Mouse (Mus musculus): ENCODE measurements around the gene Atg5. TPM values are rescaled to one million over a fixed set of nuclear protein-coding genes. Genes with fewer than 3 reads are reported as not detected.
A peak's percentile ranks its signal among the peaks of the same experiment; 100 is the strongest.

Atg5 gene
- polyA plus RNA-seq, 1 experiment from 2014 or later, result 16.8 TPM

- H3K4me2 ChIP-seq (ENCODE audit: low read depth, low read length), result no peak overlapping the region
- H3K9ac ChIP-seq (ENCODE audit: low read depth, low read length), result no peak overlapping the region
- peaks cover 7% of the 10 kb centered on the region for H3K4me1 ChIP-seq (ENCODE audit: control insufficient read depth, low read depth, low read length)
- no peak for ATAC-seq (ENCODE audit: low read depth)
- H3K27ac ChIP-seq (ENCODE audit: low read length), result no peak overlapping the region
- H3K4me3 ChIP-seq (ENCODE audit: low read depth, low read length), result no peak overlapping the region
- no peaks in the 10 kb centered on the region for H3K36me3 ChIP-seq (ENCODE audit: control insufficient read depth, insufficient read depth)
- H3K27me3 ChIP-seq (ENCODE audit: control insufficient read depth, insufficient read depth, low read depth, low read length), result no peaks in the 10 kb centered on the region
- H3K9me3 ChIP-seq (replicated peaks; ENCODE audit: control insufficient read depth, low read length), result no peaks in the 10 kb centered on the region
- 63% methylated on average over 12 of the region's 13 CpGs for WGBS (ENCODE audit: insufficient replicate concordance)
These were observed 100.4 kb downstream of the Atg5 start for GRCm38 (mm10) chr10:44368596-44368995.

DNA sequence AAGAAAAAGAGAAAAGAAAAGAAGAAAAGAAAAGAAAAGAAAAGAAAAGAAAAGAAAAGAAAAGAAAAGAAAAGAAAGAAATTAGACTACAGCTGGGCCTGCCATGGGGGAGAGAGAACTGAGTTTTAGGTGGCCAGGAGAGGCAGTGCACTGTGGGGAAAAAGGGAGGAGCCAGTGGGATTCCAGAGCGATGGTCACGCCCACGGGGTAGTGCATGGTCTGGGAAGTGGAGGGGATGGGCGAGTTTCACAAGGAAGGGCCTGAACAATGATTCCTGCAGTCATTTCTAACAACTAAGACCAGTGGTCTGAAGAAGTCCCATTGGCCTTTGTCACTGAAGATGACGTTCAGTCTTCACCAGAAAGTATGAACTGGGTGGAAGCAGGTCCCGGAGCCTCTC, 102.5 kb downstream of the Atg5 start:
- H3K27me3 ChIP-seq (ENCODE audit: control insufficient read depth, insufficient read depth, low read depth, low read length), result no peaks in the 10 kb centered on the region
- H3K4me3 ChIP-seq (ENCODE audit: low read depth, low read length), result no peak overlapping the region
- peaks cover 13% of the 10 kb centered on the region for H3K4me1 ChIP-seq (ENCODE audit: control insufficient read depth, low read depth, low read length)
- H3K27ac ChIP-seq (ENCODE audit: low read length), result no peak overlapping the region
- H3K4me2 ChIP-seq (ENCODE audit: low read depth, low read length), result no peak overlapping the region
- H3K9me3 ChIP-seq (replicated peaks; ENCODE audit: control insufficient read depth, low read length), result no peaks in the 10 kb centered on the region
- H3K9ac ChIP-seq (ENCODE audit: low read depth, low read length), result no peak overlapping the region
- H3K36me3 ChIP-seq (ENCODE audit: control insufficient read depth, insufficient read depth), result no peaks in the 10 kb centered on the region
- WGBS (ENCODE audit: insufficient replicate concordance), result 70% methylated on average over 6 of the region's 6 CpGs
- ATAC-seq (ENCODE audit: low read depth), result no peak

DNA sequence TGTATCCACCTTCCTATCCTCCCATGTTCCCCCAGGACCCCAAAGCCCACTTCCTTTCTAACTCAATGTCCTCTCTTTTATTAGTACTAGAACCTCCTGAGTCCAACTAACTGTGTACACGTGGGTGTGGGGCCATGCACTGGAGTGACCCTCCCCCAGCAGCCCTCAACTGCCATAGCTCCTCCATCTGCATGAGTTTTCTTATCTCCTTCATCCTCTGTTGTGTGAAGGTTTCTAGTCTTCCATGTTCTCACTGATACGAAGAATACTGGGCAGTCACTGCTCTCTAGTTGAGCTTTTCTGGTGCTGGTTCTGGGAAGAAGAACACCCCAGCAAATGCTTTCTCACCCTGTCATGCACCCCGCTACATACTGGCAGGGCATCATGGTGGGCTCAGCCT, 104.1 kb downstream of the Atg5 start:
- Histone ChIP-seq H3K27ac (ENCODE audit: low read length) (no peak overlapping the region), H3K4me1 (ENCODE audit: control insufficient read depth, low read depth, low read length) (peaks cover 13% of the 10 kb centered on the region), H3K4me3 (ENCODE audit: low read depth, low read length) (no peak overlapping the region), H3K9ac (ENCODE audit: low read depth, low read length) (no peak overlapping the region), H3K9me3 (replicated peaks; ENCODE audit: control insufficient read depth, low read length) (no peaks in the 10 kb centered on the region), H3K27me3 (ENCODE audit: control insufficient read depth, insufficient read depth, low read depth, low read length) (no peaks in the 10 kb centered on the region), H3K36me3 (ENCODE audit: control insufficient read depth, insufficient read depth) (no peaks in the 10 kb centered on the region), H3K4me2 (ENCODE audit: low read depth, low read length) (no peak overlapping the region)
- WGBS (ENCODE audit: insufficient replicate concordance), result 21% methylated on average over 3 of the region's 3 CpGs
- ATAC-seq (ENCODE audit: low read depth), result peak; percentile 77

DNA sequence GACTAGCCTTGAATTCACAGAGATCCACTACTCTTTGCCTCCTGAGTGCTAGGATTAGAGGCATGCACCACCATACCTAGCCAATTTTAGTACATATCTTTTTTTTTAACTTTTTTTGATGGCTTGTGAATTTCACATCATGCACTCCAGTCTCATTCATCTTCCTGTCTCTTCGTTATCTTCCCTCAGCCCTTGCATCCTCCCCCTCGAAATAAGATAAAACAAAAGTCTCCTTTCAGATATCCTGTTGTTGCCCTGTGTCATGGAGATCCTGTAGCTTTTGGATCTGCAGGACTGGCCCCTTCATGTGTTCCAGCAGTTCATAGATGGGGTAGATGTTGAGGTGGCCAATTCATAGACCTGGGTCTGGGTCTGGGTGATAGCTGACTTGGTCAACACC, 106.5 kb downstream of the Atg5 start:
- H3K27ac ChIP-seq (ENCODE audit: low read length), result no peak overlapping the region
- no peak for ATAC-seq (ENCODE audit: low read depth)
- no peak overlapping the region for H3K4me2 ChIP-seq (ENCODE audit: low read depth, low read length)
- H3K9me3 ChIP-seq (replicated peaks; ENCODE audit: control insufficient read depth, low read length), result no peaks in the 10 kb centered on the region
- H3K4me3 ChIP-seq (ENCODE audit: low read depth, low read length), result no peak overlapping the region
- H3K36me3 ChIP-seq (ENCODE audit: control insufficient read depth, insufficient read depth), result no peaks in the 10 kb centered on the region
- H3K4me1 ChIP-seq (ENCODE audit: control insufficient read depth, low read depth, low read length), result peaks cover 13% of the 10 kb centered on the region
- H3K27me3 ChIP-seq (ENCODE audit: control insufficient read depth, insufficient read depth, low read depth, low read length), result no peaks in the 10 kb centered on the region
- 25% methylated on average over 2 of the region's 2 CpGs for WGBS (ENCODE audit: insufficient replicate concordance)
- no peak overlapping the region for H3K9ac ChIP-seq (ENCODE audit: low read depth, low read length)

DNA sequence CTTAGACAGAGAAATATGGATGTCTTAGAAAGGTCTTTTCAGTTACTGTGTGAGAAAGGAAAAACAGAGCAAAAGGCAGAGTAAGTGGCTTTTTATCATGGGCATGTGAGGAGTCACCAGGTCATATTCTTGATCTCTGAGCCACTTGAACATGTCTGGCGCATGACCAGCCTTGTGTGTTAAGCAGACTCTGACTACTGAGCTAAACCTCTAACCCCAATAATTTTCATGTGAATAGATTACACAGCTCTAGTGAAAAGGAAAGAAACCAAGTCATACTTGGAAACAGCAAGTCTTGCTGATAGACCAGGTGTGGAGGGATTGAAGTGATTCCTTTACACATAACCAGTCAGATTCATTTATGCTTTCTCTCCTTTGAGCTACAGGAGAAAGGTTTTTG, 107.3 kb downstream of the Atg5 start:
- no peaks in the 10 kb centered on the region for H3K36me3 ChIP-seq (ENCODE audit: control insufficient read depth, insufficient read depth)
- no peak overlapping the region for H3K4me2 ChIP-seq (ENCODE audit: low read depth, low read length)
- no peak for ATAC-seq (ENCODE audit: low read depth)
- no peak overlapping the region for H3K27ac ChIP-seq (ENCODE audit: low read length)
- no peak overlapping the region for H3K4me3 ChIP-seq (ENCODE audit: low read depth, low read length)
- H3K27me3 ChIP-seq (ENCODE audit: control insufficient read depth, insufficient read depth, low read depth, low read length), result no peaks in the 10 kb centered on the region
- no peak overlapping the region for H3K9ac ChIP-seq (ENCODE audit: low read depth, low read length)
- H3K9me3 ChIP-seq (replicated peaks; ENCODE audit: control insufficient read depth, low read length), result no peaks in the 10 kb centered on the region
- peaks cover 13% of the 10 kb centered on the region for H3K4me1 ChIP-seq (ENCODE audit: control insufficient read depth, low read depth, low read length)
- 91% methylated on average over 1 of the region's 1 CpGs for WGBS (ENCODE audit: insufficient replicate concordance)

GRCm38 (mm10) chr10:44377821-44378220, 109.7 kb downstream of the Atg5 start:
- no peak overlapping the region for H3K27ac ChIP-seq (ENCODE audit: low read length)
- ATAC-seq (ENCODE audit: low read depth), result no peak

DNA sequence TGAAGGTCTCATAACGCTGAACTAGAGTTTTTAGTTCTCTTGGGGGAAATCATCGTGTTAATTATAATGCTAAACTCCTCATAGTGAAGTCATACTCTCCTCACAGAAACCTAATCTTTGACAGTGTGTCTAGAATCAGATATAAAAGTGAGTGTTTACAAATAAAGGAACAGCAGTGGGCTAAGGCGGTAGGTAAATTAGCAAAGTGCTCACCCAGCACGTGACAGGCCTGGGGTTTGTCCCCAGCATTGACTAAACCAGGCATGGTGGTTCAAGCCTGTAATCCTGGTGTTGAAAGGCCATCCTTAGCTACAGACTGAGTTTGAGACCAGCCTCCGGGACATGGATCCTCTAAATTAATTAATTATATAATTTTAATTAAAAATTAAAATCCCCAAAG, 110.2 kb downstream of the Atg5 start:
- 70% methylated on average over 5 of the region's 5 CpGs for WGBS (ENCODE audit: insufficient replicate concordance)
- no peak for ATAC-seq (ENCODE audit: low read depth)
- H3K9me3 ChIP-seq (replicated peaks; ENCODE audit: control insufficient read depth, low read length), result no peaks in the 10 kb centered on the region
- no peak overlapping the region for H3K4me3 ChIP-seq (ENCODE audit: low read depth, low read length)
- H3K27ac ChIP-seq (ENCODE audit: low read length), result no peak overlapping the region
- no peaks in the 10 kb centered on the region for H3K36me3 ChIP-seq (ENCODE audit: control insufficient read depth, insufficient read depth)
- peaks cover 9% of the 10 kb centered on the region for H3K4me1 ChIP-seq (ENCODE audit: control insufficient read depth, low read depth, low read length)
- H3K4me2 ChIP-seq (ENCODE audit: low read depth, low read length), result no peak overlapping the region
- H3K9ac ChIP-seq (ENCODE audit: low read depth, low read length), result no peak overlapping the region
- H3K27me3 ChIP-seq (ENCODE audit: control insufficient read depth, insufficient read depth, low read depth, low read length), result no peaks in the 10 kb centered on the region

More at GRCm38 (mm10) chr10:44377821-44378220, 109.7 kb downstream of the Atg5 start:
- Histone ChIP-seq H3K4me2 (ENCODE audit: low read depth, low read length) (no peak overlapping the region), H3K4me1 (ENCODE audit: control insufficient read depth, low read depth, low read length) (peaks cover 11% of the 10 kb centered on the region), H3K36me3 (ENCODE audit: control insufficient read depth, insufficient read depth) (no peaks in the 10 kb centered on the region), H3K27me3 (ENCODE audit: control insufficient read depth, insufficient read depth, low read depth, low read length) (no peaks in the 10 kb centered on the region), H3K9ac (ENCODE audit: low read depth, low read length) (no peak overlapping the region), H3K4me3 (ENCODE audit: low read depth, low read length) (no peak overlapping the region), H3K9me3 (replicated peaks; ENCODE audit: control insufficient read depth, low read length) (no peaks in the 10 kb centered on the region)
- 38% methylated on average over 5 of the region's 5 CpGs for WGBS (ENCODE audit: insufficient replicate concordance)

DNA sequence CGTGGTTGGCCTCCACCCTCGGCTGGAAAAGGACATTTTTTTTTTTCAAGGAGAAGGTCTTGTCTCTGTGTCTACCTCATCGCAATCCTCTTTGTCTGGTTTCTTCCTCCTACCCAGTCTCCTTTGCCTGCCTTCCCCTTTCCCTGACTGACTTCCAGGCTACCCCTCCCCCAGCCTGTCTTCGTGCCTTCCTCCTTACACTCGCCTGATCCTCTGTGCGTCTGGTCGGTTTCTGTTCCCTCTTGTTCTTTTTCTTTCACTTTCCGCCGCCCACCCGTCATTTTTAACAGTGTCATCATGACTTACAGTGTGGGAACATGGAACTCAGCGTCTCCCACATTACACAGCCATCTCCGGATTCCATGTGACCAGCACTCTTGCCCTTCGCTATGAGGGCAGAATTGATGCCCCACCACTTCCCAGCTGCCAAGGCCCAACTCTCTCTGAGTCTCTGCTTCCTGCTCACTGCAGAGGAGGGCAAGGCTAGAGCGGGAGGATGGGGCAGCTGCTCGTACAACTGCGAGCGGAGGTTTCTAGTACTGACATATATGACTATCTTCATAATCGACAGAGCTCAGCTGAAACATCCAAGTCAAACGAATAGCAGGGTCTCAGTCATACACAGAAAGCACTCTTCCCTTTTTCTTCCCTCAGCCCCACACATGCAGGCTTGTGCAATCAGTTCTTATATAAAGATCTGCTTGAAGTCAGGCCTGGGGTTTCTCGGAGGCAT, 112.5 kb downstream of the Atg5 start:
- Histone ChIP-seq H3K36me3 (ENCODE audit: control insufficient read depth, insufficient read depth) (no peaks in the 10 kb centered on the region), H3K27me3 (ENCODE audit: control insufficient read depth, insufficient read depth, low read depth, low read length) (no peaks in the 10 kb centered on the region), H3K27ac (ENCODE audit: low read length) (peak overlapping the region; percentile 65), H3K4me1 (ENCODE audit: control insufficient read depth, low read depth, low read length) (peaks cover 3% of the 10 kb centered on the region), H3K4me2 (ENCODE audit: low read depth, low read length) (peak overlapping the region; percentile 64), H3K9ac (ENCODE audit: low read depth, low read length) (no peak overlapping the region), H3K4me3 (ENCODE audit: low read depth, low read length) (peak overlapping the region; percentile 49), H3K9me3 (replicated peaks; ENCODE audit: control insufficient read depth, low read length) (no peaks in the 10 kb centered on the region)
- ATAC-seq (ENCODE audit: low read depth), result peak; percentile 59
- WGBS (ENCODE audit: insufficient replicate concordance), result 19% methylated on average over 20 of the region's 20 CpGs

DNA sequence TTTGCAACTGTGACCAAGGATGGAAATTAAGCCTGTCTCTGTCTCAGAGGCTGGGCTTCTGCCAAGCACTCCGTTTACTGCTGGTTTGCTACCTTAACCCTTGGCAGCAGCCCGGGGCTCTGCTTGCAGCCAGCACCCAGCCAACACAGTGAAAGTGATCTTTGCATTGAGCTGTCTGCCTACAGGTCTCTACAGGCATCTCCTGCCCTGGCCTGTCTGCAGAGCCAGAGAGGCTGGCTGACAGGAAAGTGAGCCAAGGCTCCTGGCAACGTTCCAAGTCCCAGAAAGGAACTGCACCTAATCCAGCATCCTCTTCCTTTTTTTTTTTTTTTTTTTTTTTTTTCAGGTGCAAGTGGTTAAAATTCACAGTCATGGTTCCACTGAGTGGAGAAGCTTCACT, 113.2 kb downstream of the Atg5 start:
- 43% methylated on average over 3 of the region's 3 CpGs for WGBS (ENCODE audit: insufficient replicate concordance)
- Histone ChIP-seq H3K4me1 (ENCODE audit: control insufficient read depth, low read depth, low read length) (peaks cover 3% of the 10 kb centered on the region), H3K9me3 (replicated peaks; ENCODE audit: control insufficient read depth, low read length) (no peaks in the 10 kb centered on the region), H3K4me2 (ENCODE audit: low read depth, low read length) (no peak overlapping the region), H3K36me3 (ENCODE audit: control insufficient read depth, insufficient read depth) (no peaks in the 10 kb centered on the region), H3K9ac (ENCODE audit: low read depth, low read length) (no peak overlapping the region), H3K4me3 (ENCODE audit: low read depth, low read length) (no peak overlapping the region), H3K27ac (ENCODE audit: low read length) (no peak overlapping the region), H3K27me3 (ENCODE audit: control insufficient read depth, insufficient read depth, low read depth, low read length) (no peaks in the 10 kb centered on the region)
- no peak for ATAC-seq (ENCODE audit: low read depth)

Data from liver, embryonic 16.5 days (tissue).